Mouse (Mus musculus) monocyte, adult 59 days (primary cell): ENCODE measurements around the gene Sgms2. TPM values are rescaled to one million over a fixed set of nuclear protein-coding genes. Genes with fewer than 3 reads are reported as not detected.

Experiments used
- total RNA-seq, 2 experiments: library from RNA; stranded (reverse); gene quantifications; one replicate each; pipeline ENCODE4 v1.2.4; 2023

Sgms2 gene
- 10 to 100 TPM; 44.2 to 49.8 TPM for total RNA-seq

GRCm38 (mm10) chr3:131491361-131491925 lies at the start of gene Sgms2:
Sgms2 (minus strand) TSS chr3:131491411.

DNA sequence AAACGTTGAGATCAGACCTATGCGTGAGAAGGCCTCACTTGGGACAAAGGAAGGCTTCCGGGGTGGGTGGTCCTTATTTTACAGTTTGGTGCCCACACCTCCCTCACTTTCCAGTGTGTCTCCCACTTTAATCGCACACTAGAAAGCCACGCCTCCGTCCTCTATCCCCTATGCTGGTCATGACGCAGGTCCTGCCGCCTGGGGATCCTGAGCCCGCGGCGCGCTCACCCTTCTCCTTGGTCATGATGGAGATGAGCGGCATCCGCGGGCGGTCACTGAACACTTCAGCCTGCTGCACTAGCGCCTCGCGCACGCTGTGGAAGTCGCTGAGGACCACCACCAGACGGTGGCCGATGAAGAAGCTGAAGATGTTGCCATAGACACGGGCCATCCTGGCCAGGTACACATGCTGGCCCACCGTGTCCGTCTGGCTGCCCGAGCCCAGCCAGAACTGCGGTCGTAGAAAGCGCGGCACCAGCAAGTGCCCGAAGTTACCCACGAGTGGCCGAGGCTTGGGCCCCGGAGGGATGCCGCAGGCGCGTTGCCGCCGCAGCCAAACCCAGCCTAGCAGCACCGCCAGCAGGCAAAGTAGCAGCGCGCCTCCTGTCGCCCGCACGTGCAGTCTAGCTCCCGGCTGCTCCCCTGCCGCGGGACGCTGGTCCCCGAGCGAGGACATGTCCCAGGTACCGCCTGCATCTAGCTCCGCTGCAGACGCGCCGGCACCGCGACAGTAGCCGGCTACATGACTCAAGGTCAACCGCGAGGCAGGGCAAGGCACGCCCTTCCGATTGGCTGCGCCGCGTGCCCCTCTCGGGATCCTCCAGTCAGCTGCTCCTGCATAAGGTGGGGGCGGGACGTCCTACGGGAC lies 188.5 kb downstream of the Sgms2 start, which contains the start of gene Cyp2u1:
Cyp2u1 (minus strand) TSS at position 776 of the 868 bp plus-strand sequence.

GRCm38 (mm10) chr3:131271559-131272373 lies 219.4 kb downstream of the Sgms2 start, which contains the start of gene Hadh:
Hadh (minus strand) TSS chr3:131272101.

Other genes starting within 250 kb of the Sgms2 start
- gene Hadh, start 219.3 kb downstream of the Sgms2 start, total RNA-seq, result 10 to 100 TPM; 19.3 to 25.7 TPM
- gene Cyp2u1, start 188.2 kb downstream of the Sgms2 start, total RNA-seq, result 1 to 10 TPM in 1 of 2 experiments, under 1 TPM in 1; 1.00 to 1.7 TPM
- 10 to 100 TPM; 35.9 to 37.4 TPM for gene Papss1, start 73.4 kb upstream of the Sgms2 start, total RNA-seq